Mouse (Mus musculus): ENCODE results near the gene Bcl10. TPM values are rescaled to one million over a fixed set of nuclear protein-coding genes. Genes with fewer than 3 reads are reported as not detected.
"Not testable (repeated sequence)": the region's sequence is repeated elsewhere in the genome, so short reads cannot be mapped to it uniquely, and the experiment has no call there.

Bcl10 gene
- total RNA-seq, 2 experiments from 2014 or later = 13.2 to 15.0 TPM

GRCm38 (mm10) chr3:145912512-145912911, 10.1 kb upstream of the Bcl10 start:
- DNase-seq (ENCODE audit: low spot score in 2 of 2) = no peak

- no peak for DNase-seq (ENCODE audit: low spot score in 2 of 2)
Observed at GRCm38 (mm10) chr3:145913263-145913662, 9.3 kb upstream of the Bcl10 start.

GRCm38 (mm10) chr3:145913942-145914341, 8.7 kb upstream of the Bcl10 start:
- not testable (repeated sequence) for DNase-seq (ENCODE audit: low spot score in 2 of 2)

- no peak for DNase-seq (ENCODE audit: low spot score in 2 of 2)
Observed at GRCm38 (mm10) chr3:145916374-145916773, 6.2 kb upstream of the Bcl10 start.

DNA sequence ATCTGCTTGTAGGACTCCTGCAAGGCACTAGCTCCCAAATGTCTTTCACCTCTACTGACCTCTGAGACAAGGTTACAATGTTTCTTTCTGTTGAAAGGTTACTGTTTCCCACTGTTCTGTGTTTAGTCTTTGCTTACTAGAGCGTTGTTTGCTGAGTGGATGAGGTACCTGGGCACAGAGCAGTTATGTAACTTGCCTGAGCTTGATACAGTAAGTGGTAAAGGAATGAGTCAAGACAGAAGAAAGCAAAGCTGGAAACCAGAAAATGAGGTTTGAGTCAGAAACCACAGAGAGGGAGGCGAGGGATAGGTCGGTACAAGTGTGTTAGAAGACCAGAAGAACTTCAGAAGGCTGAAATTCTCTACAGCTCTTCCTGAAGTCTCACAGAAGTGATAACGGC, 5.8 kb upstream of the Bcl10 start:
- no peak for DNase-seq (ENCODE audit: low spot score in 2 of 2)

DNA sequence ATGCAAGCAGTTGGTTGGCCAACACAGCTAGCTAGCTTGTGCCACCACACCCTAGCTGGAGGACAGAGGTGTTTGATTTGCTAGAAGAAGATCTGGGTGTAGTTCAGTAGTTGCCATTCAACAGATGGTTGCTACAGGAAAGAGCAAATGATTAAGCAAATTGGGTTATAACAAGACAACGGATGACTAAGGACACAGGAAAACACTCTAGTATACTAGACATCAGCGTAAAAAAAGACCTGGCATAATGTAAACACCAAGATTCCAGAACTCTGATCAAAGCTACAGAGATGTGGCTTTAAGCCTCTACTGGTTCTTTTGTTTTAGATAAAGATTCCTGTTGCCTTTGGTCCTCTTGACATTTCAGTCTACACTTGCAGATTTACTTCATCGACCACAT, 367 bp downstream of the Bcl10 start:
- no peak for DNase-seq (ENCODE audit: low spot score in 2 of 2)

DNA sequence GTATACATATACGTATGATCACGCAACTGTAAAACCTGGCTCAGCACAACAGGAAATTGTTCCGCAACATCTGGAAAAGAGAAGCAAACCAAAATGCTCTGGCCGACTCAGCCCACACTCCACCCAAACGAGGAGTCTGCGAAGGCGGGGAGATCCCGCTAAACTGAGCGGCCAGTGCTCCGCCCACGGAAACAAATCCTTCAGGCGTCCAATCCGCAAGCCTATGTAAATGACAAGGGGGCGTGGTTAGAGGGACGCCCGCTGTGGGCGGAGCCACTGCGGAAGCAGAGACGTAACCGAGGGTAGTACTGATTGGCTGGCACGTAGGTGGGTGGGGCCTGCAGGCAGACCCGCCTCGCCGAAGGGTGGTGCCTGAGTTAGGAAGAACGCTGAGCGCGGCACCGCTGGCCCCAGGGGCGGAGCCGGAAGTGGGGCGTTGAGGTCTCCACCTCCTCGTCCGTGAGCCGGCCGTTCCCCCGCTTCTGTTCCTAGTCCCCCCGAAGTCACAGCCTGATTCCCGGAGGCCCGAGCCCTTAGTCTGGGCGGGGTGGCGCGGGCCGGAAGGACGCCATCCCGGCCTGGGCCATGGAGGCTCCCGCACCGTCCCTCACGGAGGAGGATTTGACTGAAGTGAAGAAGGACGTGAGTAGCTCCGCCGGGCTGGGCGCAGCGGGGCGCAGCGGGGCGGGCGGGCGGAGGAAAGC, 1.4 kb downstream of the Bcl10 start:
- DNase-seq (ENCODE audit: low spot score in 2 of 2) = peak; percentile 97 to 99

- DNase-seq (ENCODE audit: low spot score in 2 of 2) = peak; percentile 40 to 51
Observed at GRCm38 (mm10) chr3:145924649-145925337, 2.2 kb downstream of the Bcl10 start.

GRCm38 (mm10) chr3:145925506-145925905, 2.9 kb downstream of the Bcl10 start:
- no peak for DNase-seq (ENCODE audit: low spot score in 2 of 2)

DNA sequence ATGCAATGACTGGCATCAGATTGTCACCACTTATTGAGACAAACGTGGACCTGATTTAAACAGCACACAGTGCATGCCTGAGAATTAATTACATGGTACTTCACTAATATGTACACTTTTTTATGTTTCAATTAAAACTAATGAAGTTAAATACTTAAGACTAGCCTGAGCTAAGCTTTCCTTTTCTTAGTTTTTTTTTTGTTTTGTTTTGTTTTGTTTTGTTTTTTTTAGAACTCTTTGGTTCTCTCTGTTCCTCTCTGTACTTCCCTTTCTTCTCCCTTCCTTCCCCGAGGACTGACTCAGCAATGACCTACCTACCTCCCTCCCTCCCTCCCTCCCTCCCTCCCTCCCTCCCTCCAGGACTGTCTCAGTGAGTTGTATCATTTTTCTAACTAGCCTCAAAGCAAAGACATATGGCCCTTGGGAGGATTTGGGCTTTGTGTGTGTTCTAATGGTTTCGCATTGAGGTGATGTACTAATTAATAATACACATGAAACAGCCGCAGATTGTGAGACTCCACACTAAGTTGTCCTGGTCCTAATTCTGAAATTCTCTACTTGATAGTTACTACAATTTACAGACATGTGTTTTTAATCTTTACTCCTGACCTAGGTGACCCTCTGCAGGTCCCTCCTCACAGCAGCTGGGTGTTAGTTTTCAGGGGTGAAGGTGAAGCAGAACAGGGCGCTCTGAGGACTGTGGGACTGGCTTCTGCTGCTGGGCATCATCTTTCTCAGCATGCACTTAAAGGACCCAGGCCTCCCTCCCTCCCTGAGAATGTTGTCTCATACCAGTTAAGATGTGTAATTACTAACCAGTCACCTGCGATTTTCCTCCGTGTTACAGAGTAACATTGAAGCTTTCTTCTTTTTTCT, 7.2 kb downstream of the Bcl10 start:
- DNase-seq (ENCODE audit: low spot score in 2 of 2) = no peak

DNA sequence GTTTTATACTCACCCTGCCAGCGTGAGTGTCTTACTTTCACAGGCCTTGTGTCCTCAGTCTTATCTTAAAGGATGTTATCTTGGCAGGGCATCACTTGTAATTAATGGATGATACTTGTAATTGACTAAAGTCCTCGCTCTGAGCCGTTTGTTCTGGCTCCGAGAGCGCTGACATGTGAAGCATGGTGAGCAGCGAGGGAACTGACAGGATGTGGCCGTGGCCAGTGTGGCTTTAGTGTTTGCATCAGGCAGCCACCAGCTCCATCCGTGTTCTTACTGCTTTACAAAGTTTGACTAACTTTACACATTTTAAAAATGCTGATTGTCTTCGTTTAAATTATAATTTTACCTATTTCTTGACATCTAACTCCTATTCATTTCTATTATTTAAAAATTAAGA, 11.2 kb downstream of the Bcl10 start:
- no peak for DNase-seq (ENCODE audit: low spot score in 2 of 2)

GRCm38 (mm10) chr3:145937505-145938404, 15.2 kb downstream of the Bcl10 start, which contains the start of gene 2410004B18Rik:
TSS of gene 2410004B18Rik (plus strand) at chr3:145938014.
- peak; percentile 91 to 92 for DNase-seq (ENCODE audit: low spot score in 2 of 2)

DNA sequence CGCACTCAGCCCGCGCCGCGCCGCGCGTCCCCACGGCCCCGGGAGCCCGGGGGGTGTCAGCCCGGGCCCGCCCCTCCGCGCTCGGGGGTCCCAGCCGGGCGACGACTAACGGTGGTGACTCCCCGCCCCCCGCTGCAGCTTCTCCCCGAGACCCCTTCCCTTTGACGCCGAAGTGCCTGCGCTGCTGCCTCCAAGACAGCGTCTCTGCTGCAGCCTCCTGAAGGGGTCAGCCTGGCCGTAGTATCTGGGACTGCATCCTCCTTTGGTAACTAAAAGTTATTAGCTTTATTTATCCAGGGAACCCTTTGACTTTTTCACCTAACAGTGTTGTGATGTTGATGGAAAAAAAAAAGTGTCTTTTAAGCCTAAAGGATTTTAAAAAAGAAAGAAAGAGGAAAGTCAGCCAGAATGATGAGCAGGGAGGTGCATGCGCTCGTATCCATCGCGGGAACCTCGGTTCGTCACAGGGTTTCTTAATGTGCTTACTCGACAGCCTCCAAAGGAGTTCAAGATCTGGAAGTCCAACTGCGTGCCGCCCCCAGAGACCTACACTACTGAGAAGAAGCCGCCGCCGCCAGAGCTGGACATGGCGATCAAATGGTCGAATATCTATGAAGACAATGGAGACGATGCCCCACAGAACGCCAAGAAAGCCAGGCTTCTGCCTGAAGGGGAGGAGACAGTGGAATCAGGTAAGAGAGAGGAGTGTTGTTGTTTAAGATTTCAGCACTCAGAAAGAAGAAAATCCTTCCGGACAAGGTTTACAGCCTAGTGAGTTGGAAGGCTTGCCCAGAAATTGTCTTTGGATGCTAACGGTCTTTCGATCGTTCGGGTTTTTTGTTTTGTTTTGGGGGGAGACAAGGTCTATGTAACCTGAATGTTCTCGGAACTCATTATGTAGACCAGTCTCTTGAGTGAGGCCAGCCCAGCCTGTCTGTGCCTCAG, 16.1 kb downstream of the Bcl10 start:
- no peak for DNase-seq (ENCODE audit: low spot score in 2 of 2)

DNA sequence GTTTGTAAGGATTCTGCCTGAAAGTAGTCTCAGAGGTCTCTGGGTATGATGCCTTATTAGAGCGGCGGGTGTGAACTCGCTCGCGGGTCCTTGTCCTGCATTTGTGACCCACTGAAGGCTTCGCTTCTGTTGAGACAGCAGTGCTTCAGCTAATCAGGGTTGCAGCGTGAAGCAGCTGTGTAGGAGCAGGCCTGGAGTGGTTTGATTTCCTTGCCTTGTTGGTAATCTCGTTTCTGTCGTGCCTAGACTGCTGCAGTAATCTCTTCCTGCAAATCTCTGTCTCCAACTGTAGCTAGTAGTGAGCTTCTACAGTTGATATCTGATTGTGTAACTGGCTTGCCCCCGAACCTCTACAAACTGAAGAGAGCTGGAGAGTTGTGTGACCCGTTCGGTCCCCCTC, 16.8 kb downstream of the Bcl10 start:
- no peak for DNase-seq (ENCODE audit: low spot score in 2 of 2)

- no peak for DNase-seq (ENCODE audit: low spot score in 2 of 2)
Observed at GRCm38 (mm10) chr3:145939971-145940370, 17.4 kb downstream of the Bcl10 start.

DNA sequence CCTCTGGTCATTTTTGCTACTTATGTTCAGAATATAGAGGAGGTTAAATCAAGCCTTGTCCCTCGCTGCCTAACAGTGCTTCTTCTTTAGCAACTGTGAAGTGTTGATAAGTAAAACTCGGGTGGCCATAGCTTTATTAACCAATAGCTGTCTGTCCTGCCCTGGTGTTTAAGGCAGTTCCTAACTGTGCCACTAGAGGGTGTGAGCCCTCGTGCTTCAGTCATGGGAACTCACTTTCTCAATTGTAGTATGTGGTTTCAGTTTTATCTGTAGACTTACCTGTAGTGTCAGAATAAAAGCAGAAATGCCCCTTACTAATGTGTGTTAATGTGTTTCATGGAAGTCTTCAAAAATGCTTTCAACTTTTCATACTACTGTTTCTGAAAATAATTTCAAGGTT, 19.4 kb downstream of the Bcl10 start:
- DNase-seq (ENCODE audit: low spot score in 2 of 2) = peak; percentile 66 to 70

- DNase-seq (ENCODE audit: low spot score in 2 of 2) = no peak
Observed at GRCm38 (mm10) chr3:145944348-145944747, 21.7 kb downstream of the Bcl10 start.

- no peak for DNase-seq (ENCODE audit: low spot score in 2 of 2)
Observed at GRCm38 (mm10) chr3:145945904-145946303, 23.3 kb downstream of the Bcl10 start.

DNA sequence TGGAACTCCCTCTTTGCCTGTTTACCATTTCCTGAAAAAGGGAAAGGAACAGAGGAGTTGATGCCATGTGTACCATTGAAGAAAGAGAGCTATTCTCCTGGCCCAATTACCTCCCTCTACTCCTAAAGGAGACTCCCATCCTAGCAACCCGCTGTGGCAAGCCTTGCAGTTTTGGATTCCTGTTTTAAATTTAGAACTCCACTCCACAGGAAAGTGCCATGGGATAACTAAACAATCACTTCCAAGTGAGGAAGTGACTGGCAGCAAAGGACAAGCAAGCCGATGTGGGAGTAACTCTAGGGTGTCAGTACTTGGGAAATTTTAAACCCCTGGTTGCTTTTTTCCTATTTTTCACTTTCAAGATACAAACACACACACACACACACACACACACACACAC, 24.1 kb downstream of the Bcl10 start:
- DNase-seq (ENCODE audit: low spot score in 2 of 2) = no peak

Data from left cerebral cortex, adult 18-20 months (tissue).